Mouse (Mus musculus) right cerebral cortex, postnatal 14 days (tissue): ENCODE measurements at regions not wholly inside any gene's neighbourhood (a gene's known extent, or its start where the extent isn't known, plus 50 kb on each side); places are given as distances from the start of the nearest gene placed in this dataset.
A peak's percentile ranks its signal among the peaks of the same experiment; 100 is the strongest.

Experiments used
- DNase-seq: peaks from one replicate; pipeline ENCODE4 v3.0.0; 2022

- no peak for DNase-seq
Measured at GRCm38 (mm10) chrX:11726524-11727231, 399.1 kb downstream of the H2al1j start.

GRCm38 (mm10) chrX:11728481-11728880, 400.9 kb downstream of the H2al1j start:
- no peak for DNase-seq

- no peak for DNase-seq
Measured at GRCm38 (mm10) chrX:11729992-11730391, 402.4 kb downstream of the H2al1j start.

GRCm38 (mm10) chrX:11732371-11732770, 404.7 kb downstream of the H2al1j start:
- DNase-seq, result no peak

GRCm38 (mm10) chrX:11734505-11735435, 407.1 kb downstream of the H2al1j start:
- no peak for DNase-seq

- peak; percentile 16 for DNase-seq
Measured at GRCm38 (mm10) chrX:11735516-11736170, 408.0 kb downstream of the H2al1j start.

GRCm38 (mm10) chrX:11736481-11736880, 408.9 kb downstream of the H2al1j start:
- DNase-seq, result no peak

- DNase-seq, result no peak
Measured at GRCm38 (mm10) chrX:11739565-11739964, 411.9 kb downstream of the H2al1j start.

GRCm38 (mm10) chrX:11745911-11746310, 414.2 kb downstream of the Bcor start:
- DNase-seq, result no peak

- no peak for DNase-seq
Measured at GRCm38 (mm10) chrX:11747386-11748121, 412.6 kb downstream of the Bcor start.

GRCm38 (mm10) chrX:11748278-11748677, 411.9 kb downstream of the Bcor start:
- DNase-seq, result no peak

- no peak for DNase-seq
Measured at GRCm38 (mm10) chrX:11752513-11752912, 407.6 kb downstream of the Bcor start.

GRCm38 (mm10) chrX:11752973-11753590, 407.1 kb downstream of the Bcor start:
- no peak for DNase-seq

GRCm38 (mm10) chrX:11755046-11755445, 405.1 kb downstream of the Bcor start:
- no peak for DNase-seq

- DNase-seq, result no peak
Measured at GRCm38 (mm10) chrX:11763351-11764082, 396.6 kb downstream of the Bcor start.

GRCm38 (mm10) chrX:11776236-11776899, 383.8 kb downstream of the Bcor start:
- DNase-seq, result no peak

GRCm38 (mm10) chrX:11795010-11795409, 365.1 kb downstream of the Bcor start:
- DNase-seq, result no peak

- DNase-seq, result no peak
Measured at GRCm38 (mm10) chrX:11797870-11798269, 362.3 kb downstream of the Bcor start.

- DNase-seq, result no peak
Measured at GRCm38 (mm10) chrX:11798326-11798725, 361.8 kb downstream of the Bcor start.

- DNase-seq, result peak; percentile 53
Measured at GRCm38 (mm10) chrX:11800400-11800941, 359.7 kb downstream of the Bcor start.

GRCm38 (mm10) chrX:11801208-11801607, 358.9 kb downstream of the Bcor start:
- no peak for DNase-seq
